Mouse (Mus musculus) kidney, adult 2 months (tissue): ENCODE measurements at regions not wholly inside any gene's neighbourhood (a gene's known extent, or its start where the extent isn't known, plus 50 kb on each side); places are given as distances from the start of the nearest gene placed in this dataset.

Source experiments
- DNase-seq: peaks from one replicate; pipeline ENCODE4 v3.0.0; 2021
- H3K27ac ChIP-seq: fragments of 200-500 bp; 2 replicates; pipeline ENCODE4 v1.5.1; 2012; ENCODE audit warnings: low read depth, low read length, control low read depth, inconsistent platforms; ENCODE audit not compliant: insufficient read depth
- H3K27me3 ChIP-seq: fragments of 200-500 bp; replicated peaks from 2 replicates; pipeline ENCODE4 v1.6.1; 2012; ENCODE audit warnings: mild to moderate bottlenecking, moderate library complexity, low read length, inconsistent platforms; ENCODE audit not compliant: control insufficient read depth, insufficient read depth
- H3K36me3 ChIP-seq: fragments of 200-500 bp; 2 replicates; pipeline ENCODE4 v1.6.1; 2012; ENCODE audit warnings: mild to moderate bottlenecking, moderate library complexity, low read length, inconsistent platforms; ENCODE audit not compliant: control insufficient read depth, insufficient read depth
- H3K4me1 ChIP-seq: fragments of 200-500 bp; 2 replicates; pipeline ENCODE4 v1.6.1; 2011; ENCODE audit warnings: low read length; ENCODE audit not compliant: control insufficient read depth, insufficient read depth
- H3K4me3 ChIP-seq: fragments of 200-500 bp; 2 replicates; pipeline ENCODE4 v1.5.1; 2011; ENCODE audit warnings: mild to moderate bottlenecking, low read depth, low read length, control low read depth; ENCODE audit not compliant: insufficient read depth
- CTCF ChIP-seq: fragments of 200-500 bp; conservative IDR thresholded peaks from 2 replicates; pipeline ENCODE4 v1.5.1; 2011; ENCODE audit warnings: low read depth, mild to moderate bottlenecking, control low read depth, low read length, moderate library complexity, mixed read lengths; ENCODE audit not compliant: insufficient read depth, insufficient read length
- POLR2A ChIP-seq: fragments of 200-500 bp; IDR thresholded peaks from one replicate; pipeline ENCODE4 v1.6.1; 2011; ENCODE audit warnings: low read depth, low read length, control low read depth
- WGBS: fragments of 180-500 bp; shearing (Covaris S2); methylation state at CpG from one replicate; pipeline ENCODE4 v1.1.7; 2018; 5-methylcytosine and 5-hydroxymethylcytosine counted together

DNA sequence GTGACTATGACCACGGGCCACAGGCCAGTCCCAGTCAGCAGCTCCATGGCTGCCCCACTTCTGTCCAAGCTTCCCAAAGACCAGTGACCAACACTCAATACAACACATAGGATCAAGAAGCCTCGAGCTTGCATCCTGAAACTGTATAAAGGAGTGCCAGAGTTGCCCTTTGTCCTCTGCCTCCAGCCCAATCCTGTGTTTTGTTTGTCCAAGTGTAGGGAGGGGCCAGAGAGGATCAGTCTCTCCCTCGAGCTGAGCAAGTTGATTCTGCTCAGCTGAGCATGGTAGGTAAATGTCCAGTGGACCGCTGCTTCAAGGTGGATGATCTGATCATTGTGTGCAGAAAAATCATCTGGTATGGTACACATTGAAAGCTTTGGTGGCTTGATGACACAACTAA lies 71.0 kb downstream of the Cyp2d40 start:
- H3K27me3 ChIP-seq, result no peaks in the 10 kb centered on the region
- no peaks in the 10 kb centered on the region for H3K36me3 ChIP-seq
- WGBS, result 39% methylated on average over 4 of the region's 4 CpGs
- H3K27ac ChIP-seq, result no peak overlapping the region
- TF ChIP-seq POLR2A, result no peak
- no peak for TF ChIP-seq CTCF
- DNase-seq, result peak; percentile 7
- H3K4me1 ChIP-seq, result no peaks in the 10 kb centered on the region
- H3K4me3 ChIP-seq, result no peak overlapping the region
